9 mouse cellular contexts compared by ENCODE assay signal in genomic region chr1:138912928-138913327, GRCm38 (mm10). TPM values are rescaled to one million over a fixed set of nuclear protein-coding genes. Genes with fewer than 3 reads are reported as not detected.
A peak's percentile ranks its signal among the peaks of the same experiment; 100 is the strongest.
DNase-seq lines count a peak whose midpoint lies in the region; ATAC-seq and TF ChIP-seq lines count a peak whose summit lies in the region.
"Had no signal": no experiment of that assay in that cellular context is flagged by ENCODE, and none has a peak within 500 bp of the region (broad histone marks: within the 10 kb centered on the region; RNA-seq: fewer than 3 reads in every experiment).

No protein-coding gene starts in this region.

- intact Hi-C loops in heart, postnatal 10 days (cut with DNase I), result loop anchor here (5.0 kb wide), 2 partner anchors 49 to 169 kb away; partner anchors contain the start of gene Dennd1b

- H3K27ac ChIP-seq in neural tube, embryonic 15.5 days (replicated peaks), result no peak overlapping the region
- H3K27ac ChIP-seq in stomach, postnatal 0 days (replicated peaks), result no peak overlapping the region
- H3K27ac ChIP-seq: limb, embryonic 12.5 days had no signal

- no peaks in the 10 kb centered on the region for H3K27me3 ChIP-seq in neural tube, embryonic 15.5 days (replicated peaks)
- H3K27me3 ChIP-seq in stomach, postnatal 0 days (ENCODE audit: control insufficient read depth, insufficient read depth, low read length), result no peaks in the 10 kb centered on the region
- H3K27me3 ChIP-seq: limb, embryonic 12.5 days had no signal

- peak overlapping the region; percentile 13 for H3K4me2 ChIP-seq in neural tube, embryonic 15.5 days
- H3K4me2 ChIP-seq in stomach, postnatal 0 days (replicated peaks; ENCODE audit: low read depth), result peak overlapping the region; percentile 38
- H3K4me2 ChIP-seq: limb, embryonic 12.5 days had no signal

- TF ChIP-seq CTCF in stomach, postnatal 0 days (IDR thresholded peaks at IDR 0.05; ENCODE audit: low read depth), result no peak

- DNase-seq in heart, adult 18-20 months, result peak; percentile 53 to 66
- no peak for DNase-seq in heart, postnatal 4 days
- no peak for DNase-seq in neural tube, embryonic 10.5 days (ENCODE audit: extremely low spot score, low spot score)
- peak; percentile 28 to 35 for DNase-seq in heart, postnatal 10 days
- no peak for DNase-seq in stomach, postnatal 0 days (ENCODE audit: low spot score)
- no peak for DNase-seq in natural killer cell, adult 2 months (ENCODE audit: low spot score in 2 of 2)
- DNase-seq: cerebellum, adult 9-11 months had no signal

- ATAC-seq in neural tube, embryonic 15.5 days (ENCODE audit: low FRiP score), result no peak
- ATAC-seq in stomach, postnatal 0 days (ENCODE audit: low FRiP score, low TSS enrichment), result no peak

- no peak overlapping the region for H3K9ac ChIP-seq in neural tube, embryonic 15.5 days (replicated peaks)
- no peak overlapping the region for H3K9ac ChIP-seq in stomach, postnatal 0 days (ENCODE audit: low read length)
- H3K9ac ChIP-seq: limb, embryonic 12.5 days had no signal

- H3K4me3 ChIP-seq in neural tube, embryonic 15.5 days (replicated peaks), result no peak overlapping the region
- H3K4me3 ChIP-seq in stomach, postnatal 0 days (ENCODE audit: low read depth, low read length), result no peak overlapping the region
- H3K4me3 ChIP-seq: limb, embryonic 12.5 days had no signal

- no peaks in the 10 kb centered on the region for H3K9me3 ChIP-seq in neural tube, embryonic 15.5 days (replicated peaks)
- no peaks in the 10 kb centered on the region for H3K9me3 ChIP-seq in stomach, postnatal 0 days (ENCODE audit: control insufficient read depth, low read length)
- H3K9me3 ChIP-seq: limb, embryonic 12.5 days had no signal

- no peaks in the 10 kb centered on the region for H3K36me3 ChIP-seq in neural tube, embryonic 15.5 days
- no peaks in the 10 kb centered on the region for H3K36me3 ChIP-seq in stomach, postnatal 0 days (ENCODE audit: control insufficient read depth, insufficient read depth, low read length)
- H3K36me3 ChIP-seq: limb, embryonic 12.5 days had no signal

- no peak for TF ChIP-seq EP300 in stomach, postnatal 0 days (optimal IDR thresholded peaks at IDR 0.05)

- 0 out of 2 replicates have a peak, but pooled peaks cover 4% of the 10 kb centered on the region for H3K4me1 ChIP-seq in neural tube, embryonic 15.5 days
- no peaks in the 10 kb centered on the region for H3K4me1 ChIP-seq in stomach, postnatal 0 days (replicated peaks; ENCODE audit: control insufficient read depth, insufficient read depth)

- WGBS in neural tube, embryonic 15.5 days, result 53% methylated on average over 5 of the region's 5 CpGs
- WGBS in stomach, postnatal 0 days, result 38% methylated on average over 5 of the region's 5 CpGs

RNA-seq across cellular contexts. Expression of gene Dennd1b, which starts 50.3 kb away (rescaled TPM):
- total RNA-seq in heart, adult 18-20 months (2021), result 10 to 100 TPM; 20.6 to 21.9 TPM
- 10 to 100 TPM; 30.8 to 33.3 TPM for total RNA-seq in heart, postnatal 4 days (2021)
- 9.1 and 9.7 TPM in 2 replicates for polyA plus RNA-seq in neural tube, embryonic 15.5 days (2015; fragmentation: Nextera tagmentation; extraction: Ambion mirVana)
- total RNA-seq in heart, postnatal 10 days (2021), result 10 to 100 TPM; 25.6 to 26.1 TPM
- 10.4 and 10.7 TPM in 2 replicates for polyA plus RNA-seq in stomach, postnatal 0 days (2015; fragmentation: Nextera tagmentation; extraction: Ambion mirVana)

RNA-seq across cellular contexts. Expression of gene 2310009B15Rik, which starts 56.3 kb away (rescaled TPM):
- 1 to 10 TPM; 9.5 to 9.8 TPM for total RNA-seq in heart, adult 18-20 months (2021)
- total RNA-seq in heart, postnatal 4 days (2021), result 10 to 100 TPM; 15.8 to 20.3 TPM
- polyA plus RNA-seq in neural tube, embryonic 15.5 days (2015; fragmentation: Nextera tagmentation; extraction: Ambion mirVana), result 29.8 and 32.1 TPM in 2 replicates
- 10 to 100 TPM; 17.1 to 18.2 TPM for total RNA-seq in heart, postnatal 10 days (2021)
- polyA plus RNA-seq in stomach, postnatal 0 days (2015; fragmentation: Nextera tagmentation; extraction: Ambion mirVana), result 50.6 and 52.8 TPM in 2 replicates

Comparison
In these comparisons a context has a peak if more than half of its experiments do, and no peak if none do; other contexts are left out.
1. DNase-seq: peak in heart, adult 18-20 months (2 of 2) and heart, postnatal 10 days (2 of 2); none in heart, postnatal 4 days (single experiment), neural tube, embryonic 10.5 days (single experiment), stomach, postnatal 0 days (single experiment) and natural killer cell, adult 2 months (0 of 2).